Mouse (Mus musculus) heart, adult 2 months (tissue): ENCODE results near the gene Apobec1.

Source experiments
- CTCF ChIP-seq: fragments of 200-600 bp; IDR thresholded peaks from 2 replicates; pipeline ENCODE4 v1.8.1; 2022; ENCODE audit warnings: antibody characterized with exemption, mild to moderate bottlenecking, moderate library complexity
- EP300 ChIP-seq: fragments of 200-500 bp; IDR thresholded peaks from 2 replicates; pipeline ENCODE4 v1.6.1; 2011; ENCODE audit warnings: low read depth, low read length, control low read depth; ENCODE audit not compliant: insufficient read depth
- POLR2A ChIP-seq: fragments of 200-500 bp; IDR thresholded peaks from 2 replicates; pipeline ENCODE4 v1.6.1; 2011; ENCODE audit warnings: mild to moderate bottlenecking, low read depth, low read length, control low read depth; ENCODE audit not compliant: insufficient read depth

DNA sequence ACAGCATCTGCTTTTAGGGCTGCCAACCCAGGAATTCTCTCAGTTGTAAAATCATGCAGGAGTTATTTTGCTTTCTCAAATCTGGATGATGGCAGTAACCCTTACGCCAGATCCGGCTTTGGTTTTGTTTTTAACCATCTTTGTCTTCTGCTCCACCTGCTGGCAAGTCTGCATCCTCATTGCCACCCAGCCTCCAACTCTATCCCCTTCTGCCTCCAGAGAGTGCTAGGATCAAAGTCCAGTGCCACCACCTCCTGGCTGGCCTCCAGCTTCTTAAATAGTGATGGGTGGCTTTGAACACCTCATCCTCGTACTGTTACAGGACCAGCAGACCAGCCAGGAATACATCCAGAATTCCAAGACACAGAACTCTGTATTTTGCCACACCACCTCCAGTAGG lies 34.4 kb upstream of the Apobec1 start:
- TF ChIP-seq CTCF: peak; percentile 6; the same call in 1 of the 2 replicates
- TF ChIP-seq EP300: no peak
- no peak for TF ChIP-seq POLR2A
